Mouse (Mus musculus) frontal cortex, postnatal 10 days (tissue): ENCODE data around the gene Hes5.

Experiments
- DNase-seq, 2 experiments: peaks; one replicate each; pipeline ENCODE4 v3.0.0; 2022; ENCODE audit warnings: low spot score in 2 of 2, mixed read lengths in 1 of 2

The Hes5 gene

DNA sequence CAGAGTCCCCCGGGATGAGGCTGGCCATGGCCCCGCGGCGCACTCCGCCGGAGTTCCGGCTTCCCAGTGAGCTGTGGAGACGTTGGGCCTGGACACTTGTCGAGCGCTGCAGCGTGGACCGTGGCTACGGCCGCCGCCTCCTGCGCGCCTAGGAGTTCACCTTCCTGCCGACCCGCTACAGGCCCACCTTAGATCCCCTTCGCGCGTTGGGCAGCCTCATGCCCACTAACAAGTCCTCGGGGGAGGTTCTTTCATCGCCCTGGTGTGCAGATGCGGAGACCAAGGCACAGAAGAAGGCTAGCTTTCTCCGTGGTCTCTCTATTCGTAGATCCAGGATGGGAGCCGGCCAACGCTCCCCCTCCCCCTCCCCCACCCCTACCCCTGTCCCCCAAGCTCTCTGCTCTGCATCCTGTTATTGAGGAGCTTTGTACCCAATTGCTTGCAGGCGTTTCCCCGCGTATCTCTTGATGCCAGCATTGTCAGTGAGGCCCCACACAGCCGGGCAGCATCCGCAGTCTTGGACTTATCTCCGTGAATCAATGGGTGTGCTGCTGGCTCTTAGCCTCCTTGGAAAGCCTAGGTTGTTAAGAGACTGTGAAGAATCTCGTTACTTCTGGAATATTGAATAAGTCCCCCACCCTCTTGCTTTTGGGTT, 4.0 kb downstream of the Hes5 start:
- DNase-seq, result no peak

DNA sequence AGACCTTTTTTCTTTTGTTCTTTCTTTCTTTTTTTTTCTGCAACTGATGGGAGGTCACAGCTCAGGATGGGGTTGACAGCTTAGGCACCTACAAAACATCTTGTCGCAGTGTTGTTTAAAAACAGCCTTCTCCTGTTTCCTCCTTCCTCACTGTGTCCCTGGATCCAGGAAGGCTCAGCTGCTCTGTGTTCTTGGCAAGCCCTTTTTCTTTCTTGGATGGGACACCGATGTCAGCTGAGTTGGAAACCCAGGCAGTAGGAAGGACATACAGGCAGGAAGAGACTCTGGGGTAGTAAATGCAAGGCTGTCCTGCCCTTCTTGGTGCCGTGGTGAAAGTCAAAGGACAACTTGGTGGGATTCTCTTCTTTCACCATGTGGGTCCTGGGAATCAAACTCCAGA, 5.1 kb downstream of the Hes5 start:
- DNase-seq, result no peak

DNA sequence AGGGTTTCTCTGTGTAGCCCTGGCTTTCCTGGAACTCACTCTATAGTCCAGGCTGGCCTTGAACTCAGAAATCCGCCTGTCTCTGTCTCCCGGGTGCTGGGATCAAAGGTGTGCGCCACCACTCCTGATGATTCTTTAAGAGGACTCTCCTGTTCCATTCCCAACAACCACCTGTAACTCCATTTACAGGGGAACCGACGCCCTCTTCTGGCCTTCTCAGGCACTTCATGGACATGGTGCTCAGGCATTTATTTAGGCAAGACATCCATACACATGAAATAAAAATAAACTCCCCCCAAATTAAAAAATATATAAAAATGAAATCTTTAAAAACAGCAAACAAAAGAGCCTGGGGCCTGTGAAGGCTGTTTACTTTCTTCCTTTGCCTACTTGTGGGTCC, 6.5 kb downstream of the Hes5 start:
- no peak for DNase-seq

GRCm38 (mm10) chr4:154972546-154972945, 11.8 kb downstream of the Hes5 start:
- DNase-seq, result no peak

GRCm38 (mm10) chr4:154974163-154974611, 13.5 kb downstream of the Hes5 start:
- no peak for DNase-seq

DNA sequence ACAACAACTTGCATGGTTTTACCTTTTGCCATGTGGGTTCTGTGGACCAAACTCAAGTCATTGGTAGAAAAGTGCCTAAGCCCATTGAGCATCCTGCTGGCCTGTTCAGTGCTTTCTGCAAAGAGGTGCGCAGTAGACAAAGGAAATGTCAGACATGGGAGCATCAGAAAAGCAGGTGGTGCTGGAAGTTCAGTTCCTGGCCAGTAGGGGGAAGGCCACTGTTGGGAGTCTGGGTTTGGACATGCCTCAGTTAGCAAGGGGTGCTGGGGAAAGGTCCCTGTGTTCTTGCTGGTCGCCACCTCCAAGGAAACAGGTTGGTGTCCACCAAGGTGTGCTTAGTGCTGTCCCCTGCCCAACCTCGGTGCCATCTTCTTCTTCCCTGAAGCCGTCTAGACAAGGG, 19.4 kb downstream of the Hes5 start:
- no peak for DNase-seq

DNA sequence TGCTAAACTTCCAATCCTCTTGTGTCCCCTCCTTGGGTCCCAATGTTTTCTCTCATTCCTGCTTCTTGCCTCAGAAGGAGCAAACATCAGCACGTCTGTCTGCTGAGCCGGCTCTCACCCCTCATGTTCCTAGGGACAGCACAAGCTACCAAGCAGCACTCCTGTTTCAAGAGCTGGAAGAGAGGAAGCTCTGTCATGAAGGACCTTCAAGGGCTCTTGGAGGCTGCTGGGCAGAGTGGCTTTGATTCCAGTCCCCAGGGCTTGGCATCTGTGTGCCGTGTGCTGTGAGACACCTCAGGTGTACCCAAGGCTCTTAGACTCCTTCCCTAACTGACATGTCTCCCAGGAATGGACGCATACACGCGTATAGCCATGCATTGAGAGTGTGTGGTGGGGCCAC, 20.4 kb downstream of the Hes5 start:
- no peak for DNase-seq

DNA sequence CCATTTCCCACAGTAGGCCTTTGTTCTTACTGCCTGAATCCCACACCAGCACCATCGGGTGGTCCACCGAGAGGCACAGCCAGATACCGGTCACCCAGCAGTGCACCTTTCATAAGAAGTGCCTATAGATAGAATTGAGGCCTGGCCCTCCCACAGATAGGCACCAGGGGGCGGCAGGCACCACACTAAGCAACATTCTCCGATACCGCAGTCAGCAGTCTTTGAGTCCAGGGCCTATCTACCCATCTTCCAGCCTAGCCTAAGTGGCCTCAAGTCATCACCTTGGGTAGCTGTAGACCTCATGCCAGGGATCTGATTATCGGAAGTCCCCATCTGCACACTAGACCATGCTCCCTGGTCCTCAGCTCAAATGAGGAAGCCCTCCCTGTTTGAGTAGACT, 20.8 kb downstream of the Hes5 start:
- peak; percentile 68 to 75 for DNase-seq

DNA sequence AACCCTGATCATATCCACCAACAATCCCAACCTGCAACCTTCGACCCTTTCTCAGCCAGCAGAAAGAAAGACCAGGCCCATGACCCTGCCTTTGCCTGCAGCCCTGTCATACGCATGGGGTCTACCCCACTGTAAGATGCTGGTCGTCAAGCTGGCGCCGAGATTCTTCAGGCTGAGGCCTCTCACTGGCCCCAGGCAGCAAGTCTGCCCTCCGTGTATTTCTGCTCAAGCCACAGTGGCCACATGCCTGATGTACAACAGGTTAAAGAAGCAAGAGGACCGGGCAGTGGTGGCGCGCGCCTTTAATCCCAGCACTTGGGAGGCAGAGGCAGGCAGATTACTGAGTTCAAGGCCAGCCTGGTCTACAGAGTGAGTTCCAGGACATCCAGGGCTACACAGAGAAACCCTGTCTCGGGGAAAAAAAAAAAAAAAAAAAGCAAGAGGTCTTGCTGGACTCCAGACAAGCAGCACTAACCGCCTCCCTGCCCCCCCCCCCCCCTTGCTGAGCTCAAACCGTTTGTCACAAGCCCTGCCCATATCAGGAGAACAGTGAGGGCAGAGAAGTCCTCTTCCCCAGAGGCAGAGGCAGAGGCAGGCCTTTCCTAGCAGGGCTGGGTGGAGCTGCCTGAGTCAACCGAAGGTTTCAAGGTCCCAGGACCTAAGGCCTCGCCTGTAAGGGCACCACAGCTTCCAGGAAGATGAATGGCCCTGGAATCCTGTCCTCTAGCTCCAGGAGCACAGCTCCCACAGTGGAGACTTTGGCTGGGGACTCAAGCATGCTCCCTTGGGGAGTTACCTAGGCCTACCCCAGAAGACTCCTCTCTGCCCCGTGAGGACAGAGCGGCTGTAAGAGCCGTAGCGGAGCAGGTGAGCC, 21.8 kb downstream of the Hes5 start:
- DNase-seq, result no peak

- DNase-seq, result no peak
Observed at GRCm38 (mm10) chr4:154983767-154984166, 23.0 kb downstream of the Hes5 start.

GRCm38 (mm10) chr4:154985151-154985777, 24.5 kb downstream of the Hes5 start:
- DNase-seq, result no peak

DNA sequence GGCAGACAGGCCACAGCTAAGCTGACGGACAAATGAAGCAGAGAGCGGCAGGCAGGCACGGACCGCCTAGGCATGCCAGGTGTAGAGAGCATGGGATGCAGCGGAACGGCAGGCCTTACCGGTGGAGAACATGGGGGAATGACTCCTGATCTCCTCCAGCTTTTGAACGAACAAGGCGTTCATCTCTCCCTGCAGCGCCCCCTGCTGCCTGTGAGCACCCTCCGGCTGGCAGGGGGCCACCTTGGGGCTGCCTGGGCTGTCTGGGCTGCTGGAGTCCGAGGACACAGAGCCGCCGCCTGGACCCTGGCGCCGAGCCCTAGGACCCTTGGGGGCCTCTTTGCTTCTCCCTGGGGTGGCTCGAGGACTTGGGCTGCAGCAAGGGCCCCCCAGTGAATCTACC, 25.4 kb downstream of the Hes5 start:
- peak; percentile 60 to 65 for DNase-seq

DNA sequence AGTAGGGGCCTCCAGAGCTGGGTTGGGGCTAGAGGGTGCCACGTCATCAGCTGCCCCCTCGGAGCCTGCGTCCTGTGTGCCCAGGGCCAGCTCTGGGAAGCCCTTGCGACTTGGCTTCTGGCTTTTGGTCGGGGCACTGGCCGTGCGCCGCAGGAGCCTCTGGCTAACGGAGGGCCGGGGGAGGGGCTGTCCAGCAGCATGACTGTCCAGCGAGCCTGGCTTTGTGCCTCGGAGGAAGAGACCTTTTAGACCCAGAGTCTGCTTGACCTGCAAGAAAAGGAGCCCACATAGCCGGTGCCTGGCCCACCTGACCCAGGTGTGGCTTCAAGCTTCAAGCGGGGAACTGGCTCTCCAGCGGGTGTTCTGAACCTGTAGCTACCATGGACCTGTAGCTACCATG, 26.0 kb downstream of the Hes5 start:
- no peak for DNase-seq

DNA sequence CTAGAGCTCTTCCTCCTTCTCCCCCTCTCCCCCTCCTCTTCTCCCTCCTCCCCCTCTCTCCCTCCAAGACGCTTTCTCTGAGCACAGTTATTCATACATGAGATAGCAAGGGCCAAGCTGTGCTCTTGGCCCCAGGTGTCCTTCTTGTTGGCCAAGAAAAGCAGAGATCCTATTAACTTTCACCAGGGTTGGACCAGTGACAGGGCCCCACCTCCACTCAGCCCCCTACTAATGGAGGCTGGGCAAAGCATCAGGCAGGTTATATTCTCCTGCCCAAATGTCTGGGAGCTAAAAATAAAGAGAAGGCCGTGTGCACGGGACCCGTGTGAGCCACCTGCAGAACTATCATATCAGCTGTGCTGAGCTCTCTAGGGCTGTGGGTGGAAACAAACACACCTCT, 34.2 kb downstream of the Hes5 start:
- no peak for DNase-seq

DNA sequence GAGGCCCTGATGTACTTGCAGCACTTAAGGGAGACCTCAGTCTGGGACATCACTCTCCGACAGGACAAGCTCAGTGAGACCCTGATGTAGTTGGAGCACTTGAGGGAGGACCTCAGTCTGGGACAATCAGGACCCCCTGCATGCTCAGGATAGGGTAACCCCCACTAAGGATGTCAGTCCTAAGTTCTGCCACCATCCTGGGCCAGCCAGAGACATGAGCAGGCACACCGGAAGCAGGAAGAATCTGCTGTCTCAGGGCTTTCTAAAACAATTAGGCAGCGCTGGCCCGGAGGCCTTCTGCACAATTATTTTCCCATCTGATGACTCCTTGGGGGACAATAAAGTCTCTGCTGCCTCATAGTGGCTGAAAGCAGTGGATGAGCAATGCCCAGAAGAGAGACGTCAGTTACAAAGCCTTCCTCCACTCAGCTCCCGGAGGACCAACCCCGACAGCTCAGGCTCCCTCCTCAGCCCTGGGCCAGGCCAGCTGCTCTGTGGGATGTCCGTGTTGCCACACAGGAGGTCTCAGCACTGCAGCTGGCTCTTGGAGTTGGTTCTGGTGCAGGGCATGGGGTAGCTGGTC, 35.9 kb downstream of the Hes5 start:
- no peak for DNase-seq

GRCm38 (mm10) chr4:154999379-154999778, 38.7 kb downstream of the Hes5 start:
- no peak for DNase-seq

DNA sequence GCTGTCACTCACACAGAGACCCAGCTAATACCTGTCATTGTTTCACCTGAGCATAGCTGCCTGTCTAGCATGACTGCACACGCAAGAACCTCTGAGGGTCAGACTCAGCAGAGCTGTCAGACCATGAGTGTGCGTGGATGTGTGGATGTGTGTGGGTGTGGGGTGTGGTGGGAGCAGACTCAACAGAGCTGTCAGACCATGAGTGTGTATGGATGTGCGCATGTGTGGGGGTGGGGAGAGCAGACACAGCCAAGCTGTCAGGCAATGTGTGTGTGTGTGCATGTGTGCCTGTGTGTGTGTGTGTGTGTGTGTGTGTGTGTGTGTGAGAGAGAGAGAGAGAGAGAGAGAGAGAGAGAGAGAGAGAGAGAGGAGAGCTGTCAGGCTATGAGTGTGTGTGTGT, 44.6 kb downstream of the Hes5 start:
- peak in 1 of 2 experiments; percentile 55 for DNase-seq

DNA sequence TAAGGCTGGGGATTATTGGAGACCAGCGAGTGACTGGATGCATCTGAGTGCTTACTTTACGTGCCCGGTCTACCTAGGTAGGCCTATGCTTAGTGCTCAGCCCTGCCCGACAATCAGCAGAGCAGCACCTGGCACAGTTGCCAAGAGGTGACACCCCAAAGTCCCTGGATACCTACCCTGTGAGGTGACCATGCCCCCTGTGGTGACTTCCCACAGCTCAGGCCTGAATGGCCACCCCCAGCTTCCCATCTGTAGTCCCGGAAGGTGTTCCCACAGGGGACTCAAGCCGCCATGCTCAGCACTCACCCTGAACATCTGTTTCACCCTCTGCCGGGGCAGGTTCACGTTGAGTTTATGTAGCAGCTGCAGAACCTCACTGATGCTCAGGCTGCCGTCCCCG, 45.6 kb downstream of the Hes5 start:
- no peak for DNase-seq

DNA sequence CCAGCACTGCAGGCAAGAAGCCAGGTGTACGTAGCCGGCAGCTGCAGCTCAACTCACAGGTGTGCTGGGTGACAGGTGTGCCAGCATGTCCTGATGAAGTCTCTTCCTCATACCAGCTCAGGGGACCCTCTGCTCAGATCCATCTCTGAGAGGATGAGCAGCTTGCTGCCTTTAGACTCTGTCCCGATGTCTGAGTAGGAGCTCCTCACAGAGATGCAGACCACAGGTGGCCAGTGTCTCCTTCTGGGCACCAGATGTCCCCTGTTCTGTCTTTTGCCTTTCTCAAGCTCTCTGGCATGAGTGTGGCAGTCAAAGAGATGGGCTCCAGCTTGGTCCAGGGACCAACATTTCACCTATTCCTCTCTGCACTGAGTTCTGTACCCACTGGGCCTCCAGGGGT, 46.9 kb downstream of the Hes5 start:
- no peak for DNase-seq

- no peak for DNase-seq
Observed at GRCm38 (mm10) chr4:155008075-155008474, 47.4 kb downstream of the Hes5 start.

DNA sequence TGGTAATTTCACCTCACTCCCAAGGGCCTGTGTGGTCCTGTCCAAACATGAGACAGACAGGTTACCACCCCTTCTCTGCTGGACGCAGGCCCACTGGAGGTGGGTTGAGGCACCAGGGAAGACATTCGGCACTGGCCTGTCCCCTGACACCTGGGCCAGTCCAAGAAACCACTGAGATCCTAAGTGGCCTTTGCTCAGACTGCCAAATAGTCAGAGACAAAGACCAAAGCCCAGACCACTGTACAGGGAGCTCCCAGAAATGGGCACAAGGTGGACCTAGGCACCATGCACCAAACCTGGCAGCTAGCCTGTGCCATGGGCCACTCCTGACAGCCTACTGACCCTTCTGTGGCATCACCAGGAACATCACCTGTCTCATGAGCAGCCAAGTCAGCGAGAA, 48.5 kb downstream of the Hes5 start:
- DNase-seq, result no peak

GRCm38 (mm10) chr4:155010870-155011269, 50.1 kb downstream of the Hes5 start:
- peak; percentile 37 to 57 for DNase-seq
